Mouse (Mus musculus) midbrain, embryonic 14.5 days (tissue): ENCODE measurements around the gene Brd7. TPM values are rescaled to one million over a fixed set of nuclear protein-coding genes. Genes with fewer than 3 reads are reported as not detected.

Experiments
- ATAC-seq: fragments of 200-750 bp; cut with Nextera tagmentation; 2 replicates; pipeline ENCODE4 v1.8.0; 2017; ENCODE audit warnings: moderate number of reproducible peaks, moderate library complexity; ENCODE audit not compliant: low FRiP score, low TSS enrichment
- DNase-seq: peaks from one replicate; pipeline ENCODE4 v3.0.0-alpha.2; 2015
- H3K27ac ChIP-seq: fragments of 300-500 bp; sonication (generic); replicated peaks from 2 replicates; pipeline ENCODE4 v1.5.1; 2014; ENCODE audit warnings: mild to moderate bottlenecking, low read depth, low read length, moderate library complexity
- H3K27me3 ChIP-seq: fragments of 300-500 bp; sonication (generic); 2 replicates; pipeline ENCODE4 v1.6.1; 2014; ENCODE audit warnings: low read length, control low read depth, mixed read lengths; ENCODE audit not compliant: control insufficient read depth, insufficient read depth
- H3K36me3 ChIP-seq: fragments of 300-500 bp; sonication (generic); 2 replicates; pipeline ENCODE4 v1.6.1; 2014; ENCODE audit warnings: low read length, control low read depth; ENCODE audit not compliant: control insufficient read depth, insufficient read depth
- H3K4me1 ChIP-seq: fragments of 300-500 bp; sonication (generic); 2 replicates; pipeline ENCODE4 v1.6.1; 2014; ENCODE audit warnings: mild to moderate bottlenecking, antibody characterized with exemption, low read length, control low read depth; ENCODE audit not compliant: control insufficient read depth, insufficient read depth
- H3K4me2 ChIP-seq: fragments of 300-500 bp; sonication (generic); 2 replicates; pipeline ENCODE4 v1.6.1; 2014; ENCODE audit warnings: mild to moderate bottlenecking, low read length, moderate library complexity
- H3K4me3 ChIP-seq: fragments of 300-500 bp; sonication (generic); replicated peaks from 2 replicates; pipeline ENCODE4 v1.5.1; 2014; ENCODE audit warnings: low read depth, low read length
- H3K9ac ChIP-seq: fragments of 300-500 bp; sonication (generic); replicated peaks from 2 replicates; pipeline ENCODE4 v1.6.1; 2014; ENCODE audit warnings: mild to moderate bottlenecking, low read length, moderate library complexity
- H3K9me3 ChIP-seq: fragments of 300-500 bp; sonication (generic); 2 replicates; pipeline ENCODE4 v1.6.1; 2016; ENCODE audit warnings: low read length, control low read depth, mixed read lengths; ENCODE audit not compliant: control insufficient read depth
- whole genome bisulfite sequencing: fragments of 180-500 bp; shearing (Covaris S2); extraction: QIAGEN DNeasy Blood & Tissue Kit; methylation state at CpG from one replicate; pipeline ENCODE4 v1.1.7; 2014; 5-methylcytosine and 5-hydroxymethylcytosine counted together
- polyA plus RNA-seq: library from polyadenylated mRNA; unstranded; fragments of >200 nt; fragmentation: Nextera tagmentation; extraction: Ambion mirVana; gene quantifications from 2 replicates; pipeline ENCODE4 v1.2.1, GENCODE M21; 2014

Gene Brd7
- polyA plus RNA-seq, 1 experiment from 2014 or later: 82.5 TPM

- no peaks in the 10 kb centered on the region for H3K27me3 ChIP-seq
- ATAC-seq (no peak), DNase-seq (peak; percentile 32)
- H3K9ac ChIP-seq: no peak overlapping the region
- no peak overlapping the region for H3K4me2 ChIP-seq
- no peak overlapping the region for H3K4me3 ChIP-seq
- H3K4me1 ChIP-seq: no peaks in the 10 kb centered on the region
- H3K27ac ChIP-seq: no peak overlapping the region
- H3K36me3 ChIP-seq: no peaks in the 10 kb centered on the region
- 80% methylated on average over 8 of the region's 8 CpGs for WGBS
- H3K9me3 ChIP-seq: no peaks in the 10 kb centered on the region
Observed at GRCm38 (mm10) chr8:88387874-88388273, 25.9 kb upstream of the Brd7 start.

DNA sequence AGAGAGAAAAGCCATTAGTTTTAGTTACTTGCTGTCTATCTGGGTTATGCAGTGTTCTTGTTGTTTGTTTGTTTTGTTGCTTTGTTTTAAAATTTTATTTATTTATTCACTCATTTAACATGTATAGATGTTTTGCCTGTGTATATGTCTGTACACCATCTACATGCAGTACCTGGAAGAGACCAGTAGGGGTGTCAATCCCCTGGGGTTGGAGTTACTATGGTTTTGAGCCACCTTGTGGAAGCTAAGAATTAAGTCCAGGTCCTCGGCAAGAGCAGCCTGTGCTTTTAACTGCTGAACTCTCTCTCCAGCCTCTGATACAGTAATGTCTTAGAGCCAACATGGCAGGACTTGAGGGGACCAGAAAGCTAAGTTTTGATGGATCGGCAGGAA is 21.2 kb upstream of the Brd7 start:
- H3K9ac ChIP-seq: no peak overlapping the region
- H3K27me3 ChIP-seq: no peaks in the 10 kb centered on the region
- no peak overlapping the region for H3K4me3 ChIP-seq
- no peak overlapping the region for H3K27ac ChIP-seq
- 0 out of 2 replicates have a peak, but pooled peaks cover 3% of the 10 kb centered on the region for H3K4me1 ChIP-seq
- no peaks in the 10 kb centered on the region for H3K36me3 ChIP-seq
- H3K4me2 ChIP-seq: no peak overlapping the region
- H3K9me3 ChIP-seq: no peaks in the 10 kb centered on the region
- no peak for ATAC-seq
- peak; percentile 23 for DNase-seq
- WGBS: 84% methylated on average over 2 of the region's 2 CpGs

DNA sequence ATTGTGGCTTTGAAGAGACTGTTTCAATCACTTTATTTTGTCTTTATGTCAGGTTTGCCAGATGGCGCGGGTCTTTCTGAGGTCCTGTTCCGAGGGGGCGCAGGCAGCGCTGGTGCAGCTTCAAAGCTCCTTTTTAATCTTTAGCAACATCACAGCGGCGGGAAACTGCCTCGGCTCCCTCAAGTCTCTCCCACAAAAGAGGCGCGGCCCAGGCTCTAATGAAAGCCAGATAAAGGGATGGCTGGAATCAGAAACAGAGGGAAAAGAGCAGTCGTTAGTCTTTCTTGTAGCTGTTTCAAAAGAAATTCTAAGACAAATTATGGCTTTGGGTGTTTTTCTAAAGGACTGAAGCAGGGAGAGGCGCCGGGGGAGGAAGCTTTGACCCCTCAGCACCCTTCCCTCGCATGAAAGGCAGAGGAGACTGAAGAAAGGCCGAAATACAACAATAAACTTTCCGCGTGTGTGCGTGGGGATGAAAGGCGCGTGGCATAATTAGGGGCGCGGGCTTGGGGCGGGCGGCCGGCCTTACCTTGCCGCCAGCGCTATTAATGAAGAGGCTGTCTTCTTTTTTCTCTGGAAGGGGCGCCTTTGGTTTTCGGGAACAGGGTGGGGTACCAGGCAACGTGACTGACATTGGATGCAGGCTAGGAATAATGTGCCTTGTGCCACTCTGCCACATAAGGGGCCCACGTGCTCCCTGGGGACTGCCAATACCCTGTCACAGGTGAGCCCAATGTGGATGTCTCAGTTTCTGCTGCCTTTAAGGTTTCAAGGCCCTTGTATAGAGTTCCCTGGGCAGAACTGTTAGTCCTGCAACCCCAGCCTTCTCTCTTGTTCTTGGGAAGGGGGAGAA is 20.5 kb upstream of the Brd7 start:
- Histone ChIP-seq H3K9ac (no peak overlapping the region), H3K4me3 (no peak overlapping the region), H3K4me1 (peaks cover 3% of the 10 kb centered on the region; the same call in 1 of the 2 replicates), H3K27me3 (no peaks in the 10 kb centered on the region), H3K9me3 (no peaks in the 10 kb centered on the region), H3K36me3 (no peaks in the 10 kb centered on the region), H3K27ac (no peak overlapping the region; the same call in 1 of the 2 replicates), H3K4me2 (no peak overlapping the region)
- WGBS: 58% methylated on average over 31 of the region's 31 CpGs
- DNase-seq (peak; percentile 69), ATAC-seq (no peak)

GRCm38 (mm10) chr8:88380497-88380896 is 18.5 kb upstream of the Brd7 start:
- Histone ChIP-seq H3K9ac (no peak overlapping the region), H3K27me3 (no peaks in the 10 kb centered on the region), H3K27ac (no peak overlapping the region), H3K4me1 (peaks cover 14% of the 10 kb centered on the region; the same call in 1 of the 2 replicates), H3K36me3 (no peaks in the 10 kb centered on the region), H3K4me3 (no peak overlapping the region), H3K4me2 (no peak overlapping the region), H3K9me3 (no peaks in the 10 kb centered on the region)
- 80% methylated on average over 7 of the region's 7 CpGs for WGBS
- DNase-seq (no peak), ATAC-seq (no peak)

DNA sequence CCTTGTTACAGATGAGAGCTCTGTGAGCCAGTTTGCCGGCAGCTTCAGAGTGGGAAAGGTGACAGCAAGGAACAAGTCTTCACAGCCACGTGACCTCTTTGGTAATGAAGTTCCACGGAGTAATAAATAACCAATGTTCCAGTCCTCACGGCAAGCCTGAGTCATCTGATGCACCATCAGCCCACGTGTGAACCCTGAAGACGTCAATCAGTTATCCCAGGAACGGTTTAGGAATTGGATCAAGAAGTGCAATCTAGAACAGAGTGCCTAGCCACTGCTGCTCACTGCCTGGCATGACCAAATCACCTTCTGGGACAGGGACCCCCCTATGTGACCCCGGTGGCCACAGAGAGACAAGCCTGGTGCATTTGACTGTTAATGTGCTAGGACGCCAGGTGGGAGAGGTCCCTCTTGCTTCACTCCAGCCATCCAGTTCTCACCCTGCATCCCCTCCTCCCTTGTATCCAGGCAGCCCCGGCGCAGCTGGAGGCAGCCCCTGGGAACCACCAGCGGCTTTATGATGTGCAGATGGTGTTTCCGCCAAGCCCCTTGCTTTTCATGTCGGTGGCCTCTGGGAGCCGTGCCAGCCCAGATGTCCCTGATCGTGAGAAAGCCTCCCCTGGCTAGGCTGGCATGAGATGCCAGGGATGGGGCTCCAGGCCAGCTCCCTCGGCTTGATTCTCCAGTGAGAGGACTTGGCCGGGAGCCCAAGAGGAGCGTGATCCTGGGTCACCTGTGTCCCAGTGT is 15.0 kb upstream of the Brd7 start:
- H3K27ac ChIP-seq: no peak overlapping the region; the same call in 1 of the 2 replicates
- WGBS: 55% methylated on average over 19 of the region's 19 CpGs
- peak; percentile 60 for ATAC-seq
- H3K9ac ChIP-seq: no peak overlapping the region
- H3K9me3 ChIP-seq: no peaks in the 10 kb centered on the region
- H3K4me2 ChIP-seq: no peak overlapping the region
- no peaks in the 10 kb centered on the region for H3K36me3 ChIP-seq
- H3K4me1 ChIP-seq: peaks cover 13% of the 10 kb centered on the region; the same call in 1 of the 2 replicates
- DNase-seq: peak; percentile 82
- H3K4me3 ChIP-seq: no peak overlapping the region
- no peaks in the 10 kb centered on the region for H3K27me3 ChIP-seq

GRCm38 (mm10) chr8:88371522-88371921 is 9.5 kb upstream of the Brd7 start:
- WGBS: 93% methylated on average over 2 of the region's 2 CpGs
- H3K36me3 ChIP-seq: no peaks in the 10 kb centered on the region
- H3K4me2 ChIP-seq: no peak overlapping the region
- H3K4me1 ChIP-seq: peaks cover 3% of the 10 kb centered on the region; the same call in 1 of the 2 replicates
- H3K9ac ChIP-seq: no peak overlapping the region
- H3K27ac ChIP-seq: no peak overlapping the region
- DNase-seq (no peak), ATAC-seq (no peak)
- H3K27me3 ChIP-seq: no peaks in the 10 kb centered on the region
- no peaks in the 10 kb centered on the region for H3K9me3 ChIP-seq
- no peak overlapping the region for H3K4me3 ChIP-seq

DNA sequence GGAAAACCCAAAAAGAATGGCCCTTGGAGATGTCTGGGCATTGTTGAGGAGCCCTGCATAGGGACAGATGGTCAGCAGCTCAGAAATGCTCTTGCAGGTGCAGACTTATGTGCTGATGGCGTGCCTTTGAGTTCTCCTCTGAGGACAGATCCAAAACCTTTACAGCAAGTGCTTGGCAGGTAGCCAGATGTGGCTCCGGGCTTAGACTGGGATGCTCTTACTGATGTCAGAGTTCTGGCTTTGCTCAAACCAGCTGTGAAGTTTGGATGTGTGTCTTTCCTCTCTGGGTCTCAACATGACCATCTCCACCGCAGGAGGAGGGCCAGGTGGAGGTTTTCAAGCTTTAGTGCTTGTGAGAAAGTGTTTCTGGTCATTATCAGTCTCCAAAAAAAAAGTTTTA is 7.8 kb upstream of the Brd7 start:
- no peak overlapping the region for H3K27ac ChIP-seq
- H3K36me3 ChIP-seq: no peaks in the 10 kb centered on the region
- H3K27me3 ChIP-seq: no peaks in the 10 kb centered on the region
- H3K4me2 ChIP-seq: no peak overlapping the region
- DNase-seq (peak; percentile 48), ATAC-seq (no peak)
- WGBS: 63% methylated on average over 3 of the region's 3 CpGs
- no peaks in the 10 kb centered on the region for H3K4me1 ChIP-seq
- H3K9ac ChIP-seq: no peak overlapping the region
- no peak overlapping the region for H3K4me3 ChIP-seq
- no peaks in the 10 kb centered on the region for H3K9me3 ChIP-seq

DNA sequence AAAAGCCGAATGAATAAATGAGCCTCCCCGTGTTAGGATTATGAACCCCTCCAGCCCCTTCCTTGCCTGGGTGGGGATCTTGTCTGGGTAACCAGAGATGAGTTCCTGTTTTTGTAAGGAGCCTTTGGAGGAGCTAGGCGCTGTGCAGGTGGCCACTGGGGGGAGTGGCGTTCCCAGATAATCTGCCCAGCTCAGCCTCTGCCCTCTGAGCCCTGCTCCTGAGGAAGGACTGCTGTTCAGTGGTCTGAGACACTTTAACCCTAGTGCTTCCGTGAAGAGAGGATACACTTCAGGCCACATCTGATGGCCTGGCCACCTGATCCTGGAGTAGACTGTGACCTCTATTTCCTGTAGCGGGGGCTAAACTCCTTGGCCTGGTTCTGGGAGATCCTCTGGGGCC is 7.2 kb upstream of the Brd7 start:
- Histone ChIP-seq H3K9me3 (no peaks in the 10 kb centered on the region), H3K4me2 (no peak overlapping the region), H3K36me3 (no peaks in the 10 kb centered on the region), H3K4me3 (no peak overlapping the region), H3K27ac (no peak overlapping the region), H3K27me3 (no peaks in the 10 kb centered on the region), H3K4me1 (no peaks in the 10 kb centered on the region), H3K9ac (no peak overlapping the region)
- 11% methylated on average over 6 of the region's 6 CpGs for WGBS
- ATAC-seq (no peak), DNase-seq (peak; percentile 72)
